Mouse (Mus musculus) G1E (cell line): ENCODE data around the gene Edem1. TPM values are rescaled to one million over a fixed set of nuclear protein-coding genes. Genes with fewer than 3 reads are reported as not detected.
A peak's percentile ranks its signal among the peaks of the same experiment; 100 is the strongest.
"Not testable (repeated sequence)": the region's sequence is repeated elsewhere in the genome, so short reads cannot be mapped to it uniquely, and the experiment has no call there.

Source experiments
- ATAC-seq: 2 replicates; pipeline ENCODE4 v1.8.0; 2016; ENCODE audit warnings: mild to moderate bottlenecking; ENCODE audit not compliant: insufficient number of reproducible peaks, poor library complexity, low FRiP score, severe bottlenecking; ENCODE audit errors: extremely low read depth
- DNase-seq: peaks from one replicate; pipeline ENCODE4 v3.0.0; 2012; ENCODE audit warnings: low spot score
- H3K27me3 ChIP-seq: 2 replicates; pipeline ENCODE4 v1.6.1; 2012; ENCODE audit warnings: mild to moderate bottlenecking, low read length, inconsistent platforms; ENCODE audit not compliant: insufficient read depth
- H3K36me3 ChIP-seq: replicated peaks from 2 replicates; pipeline ENCODE3; 2012; ENCODE audit warnings: mild to moderate bottlenecking, inconsistent platforms
- H3K4me1 ChIP-seq: 2 replicates; pipeline ENCODE4 v1.6.1; 2012; ENCODE audit warnings: low read depth, low read length, inconsistent platforms, mixed read lengths; ENCODE audit not compliant: insufficient read depth
- H3K4me3 ChIP-seq: 2 replicates; pipeline ENCODE4 v1.5.1; 2012; ENCODE audit warnings: low read depth, mild to moderate bottlenecking, inconsistent platforms, low read length, moderate library complexity, mixed read lengths
- H3K9me3 ChIP-seq: replicated peaks from 2 replicates; pipeline ENCODE4 v1.6.1; 2012; ENCODE audit warnings: inconsistent platforms
- CTCF ChIP-seq: IDR thresholded peaks from 2 replicates; pipeline ENCODE4 v1.5.1; 2012; ENCODE audit warnings: low read depth, low read length, inconsistent platforms, mixed read lengths
- GATA1 ChIP-seq: IDR thresholded peaks from 2 replicates; pipeline ENCODE4 v1.6.1; 2012; ENCODE audit warnings: borderline replicate concordance, low read length, inconsistent platforms, mixed read lengths
- GATA2 ChIP-seq: IDR thresholded peaks from 2 replicates; pipeline ENCODE4 v1.6.1; 2012; ENCODE audit warnings: low read depth, low read length, inconsistent platforms, borderline replicate concordance
- POLR2AphosphoS5 ChIP-seq: IDR thresholded peaks from 2 replicates; pipeline ENCODE4 v1.6.1; 2012; ENCODE audit warnings: low read depth, low read length, inconsistent platforms; ENCODE audit not compliant: insufficient replicate concordance
- TAL1 ChIP-seq: conservative IDR thresholded peaks from 2 replicates; pipeline ENCODE4 v1.6.1; 2012; ENCODE audit warnings: low read depth, low read length, inconsistent platforms, mixed read lengths
- polyA plus RNA-seq: library from polyadenylated mRNA; stranded (reverse); fragments of >175 nt; gene quantifications from 2 replicates; pipeline ENCODE4 v1.2.3, GENCODE M21; 2012
- total RNA-seq, 2 experiments: library from RNA; stranded (forward) in 1 of 2; stranded (reverse) in 1 of 2; fragments of 200-1000 nt in 1 of 2; fragments of >200 nt in 1 of 2; fragmentation: Nextera tagmentation in 1 of 2; gene quantifications; 2 replicates each; pipeline ENCODE4 v1.2.3; 2014 to 2017

Edem1 gene
- total and polyA plus RNA-seq, 3 experiments, result 9.6 to 79.5 (median 66.1) TPM

DNA sequence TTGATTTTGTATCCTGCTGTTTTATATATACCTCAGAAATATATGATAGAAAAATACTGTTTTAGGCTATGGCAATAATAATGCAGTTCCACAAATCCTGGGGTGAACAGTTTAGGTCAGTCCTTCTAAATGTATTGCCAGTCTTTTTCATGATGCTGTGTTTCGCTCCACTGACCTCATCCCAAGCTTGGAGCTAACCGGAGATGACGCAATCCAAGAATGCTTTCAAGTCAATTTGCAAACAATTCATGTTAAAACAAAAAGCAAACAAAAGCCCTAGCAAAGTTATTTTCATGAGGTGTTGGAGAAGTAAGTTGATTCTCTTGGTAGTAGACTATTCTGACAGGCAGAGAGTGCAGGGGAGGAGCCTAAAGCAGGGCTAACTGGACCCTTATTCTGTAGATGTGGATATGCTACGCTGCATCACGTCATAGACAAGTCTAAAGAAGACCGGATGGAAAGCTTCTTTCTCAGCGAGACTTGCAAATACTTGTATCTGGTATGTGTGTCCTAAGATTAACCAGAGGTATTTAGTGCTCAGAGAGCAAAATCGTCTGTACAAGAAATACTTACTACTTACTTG lies 23.7 kb downstream of the Edem1 start:
- no peaks in the 10 kb centered on the region for H3K27me3 ChIP-seq
- TF ChIP-seq POLR2AphosphoS5 (no peak), TAL1 (no peak), GATA2 (no peak), CTCF (no peak)
- DNase-seq (no peak), ATAC-seq (no peak)
- 0 out of 2 replicates have a peak, but pooled peaks cover 7% of the 10 kb centered on the region for H3K4me1 ChIP-seq
- H3K9me3 ChIP-seq, result no peaks in the 10 kb centered on the region
- H3K36me3 ChIP-seq, result peaks cover 93% of the 10 kb centered on the region
- no peak overlapping the region for H3K4me3 ChIP-seq

DNA sequence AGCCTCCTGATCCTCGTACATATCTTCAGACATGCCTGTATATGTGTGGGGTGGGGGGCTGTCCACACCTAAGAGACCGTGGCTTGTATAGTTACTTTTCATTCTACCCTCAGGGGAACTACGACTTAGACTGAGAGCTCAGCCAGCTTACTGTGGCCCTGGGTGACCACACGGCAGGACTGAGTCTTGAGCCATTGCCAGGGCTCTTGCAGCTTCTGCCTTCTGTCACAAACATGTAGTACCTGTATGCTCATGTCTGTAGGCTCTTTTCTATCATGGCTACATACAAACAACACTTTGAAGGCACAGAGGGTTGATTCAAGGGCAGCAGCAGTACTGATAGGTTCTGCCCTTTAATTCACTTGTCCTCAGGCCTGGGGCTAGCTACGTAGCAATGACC lies 24.5 kb downstream of the Edem1 start:
- Histone ChIP-seq H3K9me3 (no peaks in the 10 kb centered on the region), H3K27me3 (no peaks in the 10 kb centered on the region), H3K36me3 (peaks cover 93% of the 10 kb centered on the region), H3K4me1 (0 out of 2 replicates have a peak, but pooled peaks cover 7% of the 10 kb centered on the region), H3K4me3 (no peak overlapping the region)
- TF ChIP-seq POLR2AphosphoS5 (no peak), CTCF (no peak), GATA1 (no peak)
- DNase-seq, result no peak
- no peak for ATAC-seq

DNA sequence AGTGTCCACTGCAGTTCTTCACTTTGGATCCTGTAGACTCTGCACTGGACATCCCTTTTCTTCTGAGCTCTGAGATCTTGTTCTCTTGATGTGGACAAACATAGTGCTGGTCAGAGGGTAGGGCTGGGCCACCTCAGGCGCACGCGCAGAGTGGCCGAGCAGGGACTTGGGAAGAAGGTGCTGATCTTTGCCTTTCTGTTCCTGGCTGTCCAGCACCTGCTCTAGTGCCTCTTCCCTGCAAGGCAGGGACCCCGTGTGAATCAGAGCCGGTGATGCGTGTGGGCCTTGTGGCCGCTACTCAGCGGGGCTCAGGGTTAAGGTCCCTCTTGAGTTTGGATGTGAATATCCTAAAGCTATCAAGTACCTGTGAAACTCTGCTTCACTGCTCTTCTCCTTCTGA lies 30.1 kb downstream of the Edem1 start:
- Histone ChIP-seq H3K9me3 (peaks cover 2% of the 10 kb centered on the region), H3K4me3 (no peak overlapping the region), H3K4me1 (no peaks in the 10 kb centered on the region), H3K36me3 (peaks cover 71% of the 10 kb centered on the region), H3K27me3 (no peaks in the 10 kb centered on the region)
- DNase-seq (no peak), ATAC-seq (no peak)
- TF ChIP-seq POLR2AphosphoS5 (no peak), GATA1 (no peak), TAL1 (no peak), GATA2 (no peak), CTCF (no peak)

DNA sequence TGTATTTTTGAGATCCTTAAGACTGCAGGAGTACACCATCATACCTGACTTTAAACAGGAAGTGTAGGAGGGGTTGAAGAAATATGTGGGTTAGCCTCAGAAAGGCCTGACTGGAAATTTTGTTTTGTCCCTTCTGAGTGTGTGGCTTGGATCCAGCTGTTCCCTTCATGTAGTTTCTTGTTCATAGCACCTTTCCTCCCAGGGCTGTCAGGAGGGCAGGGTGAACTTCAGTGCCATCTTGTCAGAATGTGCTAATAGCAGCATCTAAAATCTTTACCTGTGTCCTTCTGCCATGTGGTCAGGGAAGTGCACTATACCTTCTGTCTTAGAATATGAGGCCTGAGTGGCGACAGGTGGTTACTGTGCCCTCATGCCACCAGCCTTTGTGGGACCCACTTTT lies 32.8 kb downstream of the Edem1 start:
- ATAC-seq (no peak), DNase-seq (no peak)
- no peak overlapping the region for H3K4me3 ChIP-seq
- peaks cover 5% of the 10 kb centered on the region; the same call in 1 of the 2 replicates for H3K27me3 ChIP-seq
- TF ChIP-seq GATA1 (no peak), POLR2AphosphoS5 (no peak), GATA2 (no peak), CTCF (no peak), TAL1 (no peak)
- H3K9me3 ChIP-seq, result peaks cover 2% of the 10 kb centered on the region
- peaks cover 44% of the 10 kb centered on the region for H3K36me3 ChIP-seq
- peaks cover under 1% of the 10 kb centered on the region for H3K4me1 ChIP-seq

DNA sequence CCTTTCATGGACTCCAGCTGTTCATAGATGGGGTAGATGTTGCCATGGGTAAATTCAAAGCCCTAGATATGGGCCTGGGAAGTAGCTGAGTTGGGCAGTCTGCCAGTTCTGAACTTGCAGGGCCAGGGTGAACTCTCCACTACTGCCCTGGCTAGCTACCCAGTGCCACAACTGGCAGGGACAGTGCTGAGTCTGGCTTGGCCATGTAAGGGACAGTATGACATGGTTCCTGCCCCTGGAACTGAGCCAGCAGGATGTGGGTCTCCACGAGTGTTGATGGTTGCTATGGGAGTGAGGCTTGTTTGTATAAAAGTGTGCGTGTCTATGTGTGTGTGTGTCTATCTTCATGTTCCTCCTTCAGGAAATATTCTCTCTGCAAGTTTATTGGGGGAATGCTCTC lies 34.1 kb downstream of the Edem1 start:
- peaks cover 5% of the 10 kb centered on the region for H3K4me1 ChIP-seq
- peaks cover 2% of the 10 kb centered on the region for H3K9me3 ChIP-seq
- DNase-seq (no peak), ATAC-seq (no peak)
- peaks cover 12% of the 10 kb centered on the region for H3K27me3 ChIP-seq
- H3K36me3 ChIP-seq, result peaks cover 33% of the 10 kb centered on the region
- TF ChIP-seq CTCF (no peak), POLR2AphosphoS5 (no peak)
- H3K4me3 ChIP-seq, result no peak overlapping the region

DNA sequence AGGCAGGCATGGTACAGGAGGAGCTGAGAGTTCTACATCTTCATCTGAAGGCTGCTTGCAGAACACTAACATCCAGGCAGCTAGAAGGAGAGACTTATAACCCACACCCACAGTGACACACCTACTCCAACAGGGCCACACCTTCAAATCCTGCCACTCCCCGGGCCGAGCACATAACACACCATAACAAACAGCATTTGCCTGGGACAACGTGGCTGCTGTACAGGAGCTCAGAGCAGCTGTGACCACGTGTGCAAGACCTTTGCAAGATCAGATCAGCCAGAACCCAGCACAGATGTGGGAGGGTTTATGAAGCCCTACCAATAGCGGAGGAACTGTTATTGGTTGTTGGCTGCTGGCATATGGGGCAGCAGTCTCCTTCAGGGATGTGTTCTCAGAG lies 37.9 kb downstream of the Edem1 start:
- TF ChIP-seq POLR2AphosphoS5 (no peak), TAL1 (no peak)
- Histone ChIP-seq H3K4me3 (no peak overlapping the region), H3K9me3 (peaks cover 2% of the 10 kb centered on the region), H3K27me3 (peaks cover 14% of the 10 kb centered on the region), H3K36me3 (peaks cover 5% of the 10 kb centered on the region), H3K4me1 (peaks cover 5% of the 10 kb centered on the region)
- DNase-seq (no peak), ATAC-seq (peak; percentile 36)

DNA sequence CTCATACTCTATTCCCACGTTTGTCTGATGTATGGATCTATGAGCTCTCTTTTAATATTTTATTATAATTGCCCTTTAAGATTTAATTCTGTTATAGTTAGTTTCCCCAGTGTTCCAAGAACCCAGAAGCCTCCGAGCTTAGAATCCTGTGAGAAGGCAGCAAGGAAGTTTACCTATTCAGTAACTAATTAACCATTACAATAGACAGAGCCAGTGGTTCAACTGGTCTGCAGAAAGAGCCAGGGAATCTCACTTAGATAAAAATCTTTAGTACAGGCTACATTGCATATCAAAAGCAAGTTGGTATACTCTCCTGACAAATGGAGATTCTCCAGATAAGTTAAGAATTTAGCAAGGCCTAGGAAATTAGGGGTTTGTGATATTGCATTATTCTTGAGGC lies 40.6 kb downstream of the Edem1 start:
- H3K4me1 ChIP-seq, H3K9me3 ChIP-seq, H3K36me3 ChIP-seq, ATAC-seq, H3K4me3 ChIP-seq, DNase-seq: not testable (repeated sequence)
- H3K27me3 ChIP-seq, result peaks cover 19% of the 10 kb centered on the region
